Mouse (Mus musculus) activated CD4-positive, CD25-positive, alpha-beta regulatory T cell, adult 4 months (primary cell): ENCODE data around the gene Sec1. TPM values are rescaled to one million over a fixed set of nuclear protein-coding genes. Genes with fewer than 3 reads are reported as not detected.

Source experiments
- ATAC-seq: one replicate; pipeline ENCODE4 v1.8.0; 2017
- polyA plus RNA-seq, 2 experiments: library from polyadenylated mRNA; unstranded; fragments of 100-300 nt; shearing (Covaris generic); gene quantifications; one replicate each; pipeline ENCODE4 v1.2.1; 2017

Gene Sec1
- polyA plus RNA-seq, result not detected

- no peak for ATAC-seq
Measured at GRCm38 (mm10) chr7:45693921-45694591, at the start of gene Sec1. TSS of gene Sec1 (minus strand) at chr7:45694402.

DNA sequence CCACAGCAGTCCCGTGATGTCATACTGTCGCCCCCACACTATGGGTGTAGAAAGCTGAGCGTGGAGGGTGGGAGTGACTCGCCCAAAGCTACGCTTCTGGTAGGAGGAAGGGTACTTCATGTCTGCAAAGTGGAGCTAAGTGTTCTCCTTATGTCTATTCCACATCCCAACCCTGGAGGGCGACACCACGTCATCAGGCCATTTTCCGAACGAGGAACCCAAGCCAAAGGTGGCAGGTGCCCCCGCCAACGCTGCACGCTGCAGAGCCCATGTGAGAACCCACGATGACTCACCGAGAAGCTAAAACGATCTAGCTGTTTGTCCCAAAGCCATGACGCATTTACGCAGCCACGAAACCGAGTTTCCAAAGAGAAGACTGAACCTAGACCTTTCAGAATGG is 48.1 kb upstream of the Sec1 start:
- peak; percentile 40 for ATAC-seq

- peak; percentile 89 for ATAC-seq
Measured at GRCm38 (mm10) chr7:45741777-45742176, 47.6 kb upstream of the Sec1 start.

DNA sequence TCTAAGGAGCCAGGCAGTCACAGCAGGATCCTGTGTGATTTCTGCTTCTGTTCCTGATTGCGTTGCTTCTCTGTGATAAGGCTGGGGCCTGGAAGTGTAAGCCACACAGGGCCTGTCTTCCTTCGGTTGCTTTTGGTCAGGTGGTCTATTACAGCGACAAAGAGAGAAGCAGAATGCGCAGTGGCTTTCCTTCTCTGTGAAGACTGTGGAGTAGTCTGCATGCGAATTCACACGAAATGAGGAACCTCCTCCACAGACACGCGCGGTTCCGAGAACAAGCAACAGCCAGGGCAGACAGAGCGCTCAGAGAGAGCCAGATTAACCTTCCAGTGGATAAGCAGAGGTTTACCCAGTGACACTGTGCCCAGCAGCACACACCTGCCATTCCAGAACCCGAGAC is 47.1 kb upstream of the Sec1 start:
- ATAC-seq, result no peak

- ATAC-seq, result no peak
Measured at GRCm38 (mm10) chr7:45739820-45740219, 45.6 kb upstream of the Sec1 start.

DNA sequence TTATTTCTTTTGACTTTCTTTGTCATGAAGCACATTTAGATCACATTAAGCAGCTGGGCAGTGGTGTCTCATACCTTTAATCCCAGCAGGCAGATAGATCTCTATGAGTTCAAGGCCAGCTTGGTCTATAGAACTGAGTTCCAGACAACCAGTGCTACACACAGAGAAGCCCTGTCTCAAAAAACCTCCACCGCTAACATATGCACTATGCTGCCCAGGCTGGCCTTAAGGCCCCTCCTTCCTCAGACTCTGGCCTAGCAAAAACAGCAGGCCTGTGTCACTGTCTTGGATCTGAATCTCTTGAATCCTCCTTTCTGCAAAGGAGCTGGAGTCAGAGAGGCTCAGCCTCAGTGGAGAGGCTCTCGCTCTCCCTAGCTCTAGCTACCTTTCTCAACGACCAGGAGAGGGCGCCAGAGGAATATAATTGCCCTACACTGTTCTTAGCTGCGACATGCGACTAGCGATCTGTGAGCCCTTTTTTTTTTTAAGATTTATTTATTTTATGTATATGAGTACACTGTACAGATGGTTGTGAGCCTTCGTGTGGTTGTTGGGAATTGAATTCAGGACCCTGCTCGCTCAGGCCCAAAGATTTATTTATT is 45.1 kb upstream of the Sec1 start:
- peak; percentile 62 for ATAC-seq

DNA sequence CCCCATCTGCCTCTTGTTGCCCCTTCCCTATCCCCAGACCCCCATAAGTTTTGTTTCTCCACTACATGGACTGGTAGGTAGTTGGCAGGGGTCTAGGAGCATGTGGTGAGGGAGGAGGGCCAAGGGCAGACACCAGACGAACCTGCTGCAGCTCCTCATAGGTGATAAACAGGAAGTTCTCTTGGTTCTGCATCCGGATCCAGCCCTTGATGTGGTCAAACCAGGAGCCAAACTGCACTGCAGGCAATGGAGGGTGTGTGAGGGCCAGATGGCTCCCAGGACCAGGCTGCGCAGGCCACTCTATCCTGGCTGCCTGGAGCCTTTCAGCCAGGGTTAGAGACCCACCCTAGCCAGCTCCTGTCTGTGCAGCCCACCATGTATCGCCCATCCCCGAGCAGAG is 39.3 kb upstream of the Sec1 start:
- peak; percentile 98 for ATAC-seq

DNA sequence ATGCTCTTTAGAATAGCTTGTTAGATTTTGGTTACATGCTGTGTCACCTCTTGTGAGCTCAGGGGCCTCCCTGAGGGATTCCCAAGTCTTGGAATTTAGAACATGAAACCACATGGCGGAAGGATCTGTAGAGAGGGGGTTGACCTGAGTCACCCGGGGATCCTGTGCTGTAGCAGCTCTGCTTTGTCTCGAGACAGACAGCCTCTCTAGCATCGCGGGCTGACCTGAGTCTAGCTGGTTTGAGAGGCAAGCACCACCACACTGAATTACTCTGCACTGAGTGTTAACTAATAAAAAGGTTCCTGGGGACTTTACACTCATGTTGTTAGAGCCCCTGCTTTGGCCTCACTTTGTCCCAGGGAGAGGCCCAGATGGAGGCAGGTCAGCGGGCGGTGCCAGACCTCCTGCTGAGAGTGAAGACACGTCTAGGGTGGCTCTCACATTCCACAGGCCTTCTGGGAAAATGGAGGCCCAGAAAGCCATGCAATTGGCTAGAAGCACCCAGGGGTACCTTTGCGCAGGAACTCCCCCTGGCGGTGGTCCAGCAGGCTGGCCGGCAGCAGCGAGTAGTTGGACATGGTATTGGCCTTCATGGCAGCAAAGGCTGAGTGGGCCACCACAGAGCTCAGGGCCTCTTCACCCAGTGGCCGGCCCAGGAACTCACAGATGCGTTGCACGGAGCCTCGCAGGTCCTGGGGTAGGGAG is 36.7 kb upstream of the Sec1 start:
- ATAC-seq, result no peak

GRCm38 (mm10) chr7:45727625-45728024 is 33.4 kb upstream of the Sec1 start:
- ATAC-seq, result no peak

GRCm38 (mm10) chr7:45726419-45726818 is 32.2 kb upstream of the Sec1 start:
- ATAC-seq, result no peak

GRCm38 (mm10) chr7:45725713-45726112 is 31.5 kb upstream of the Sec1 start, which contains the start of gene Spaca4:
TSS of gene Spaca4 (minus strand) at chr7:45725813.
- no peak for ATAC-seq

- ATAC-seq, result no peak
Measured at GRCm38 (mm10) chr7:45725151-45725550, 30.9 kb upstream of the Sec1 start.

DNA sequence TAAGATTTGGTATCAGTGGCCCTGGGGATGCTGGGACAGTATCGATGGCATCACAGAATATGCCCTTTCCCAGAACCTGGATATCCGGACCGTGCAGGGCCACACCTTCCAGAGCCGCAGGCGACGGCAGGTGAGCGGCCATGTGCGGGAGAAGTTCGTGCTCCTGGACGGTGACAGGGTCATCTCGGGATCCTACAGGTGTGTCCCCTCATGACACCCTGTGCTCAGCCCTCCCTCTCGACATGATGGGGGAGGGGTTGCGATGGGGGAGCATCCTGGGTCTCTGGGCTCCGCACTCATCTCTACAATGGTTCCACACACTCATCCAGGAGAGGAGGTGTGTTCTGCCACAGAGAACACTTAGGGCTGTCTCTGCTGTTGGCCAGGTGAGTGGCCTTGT is 29.6 kb upstream of the Sec1 start:
- ATAC-seq, result no peak

GRCm38 (mm10) chr7:45723301-45723700 is 29.1 kb upstream of the Sec1 start:
- no peak for ATAC-seq

GRCm38 (mm10) chr7:45722348-45722713 is 28.1 kb upstream of the Sec1 start:
- ATAC-seq, result no peak

GRCm38 (mm10) chr7:45721642-45722347 is 27.6 kb upstream of the Sec1 start:
- no peak for ATAC-seq

GRCm38 (mm10) chr7:45721234-45721571 is 27.0 kb upstream of the Sec1 start:
- ATAC-seq, result no peak

DNA sequence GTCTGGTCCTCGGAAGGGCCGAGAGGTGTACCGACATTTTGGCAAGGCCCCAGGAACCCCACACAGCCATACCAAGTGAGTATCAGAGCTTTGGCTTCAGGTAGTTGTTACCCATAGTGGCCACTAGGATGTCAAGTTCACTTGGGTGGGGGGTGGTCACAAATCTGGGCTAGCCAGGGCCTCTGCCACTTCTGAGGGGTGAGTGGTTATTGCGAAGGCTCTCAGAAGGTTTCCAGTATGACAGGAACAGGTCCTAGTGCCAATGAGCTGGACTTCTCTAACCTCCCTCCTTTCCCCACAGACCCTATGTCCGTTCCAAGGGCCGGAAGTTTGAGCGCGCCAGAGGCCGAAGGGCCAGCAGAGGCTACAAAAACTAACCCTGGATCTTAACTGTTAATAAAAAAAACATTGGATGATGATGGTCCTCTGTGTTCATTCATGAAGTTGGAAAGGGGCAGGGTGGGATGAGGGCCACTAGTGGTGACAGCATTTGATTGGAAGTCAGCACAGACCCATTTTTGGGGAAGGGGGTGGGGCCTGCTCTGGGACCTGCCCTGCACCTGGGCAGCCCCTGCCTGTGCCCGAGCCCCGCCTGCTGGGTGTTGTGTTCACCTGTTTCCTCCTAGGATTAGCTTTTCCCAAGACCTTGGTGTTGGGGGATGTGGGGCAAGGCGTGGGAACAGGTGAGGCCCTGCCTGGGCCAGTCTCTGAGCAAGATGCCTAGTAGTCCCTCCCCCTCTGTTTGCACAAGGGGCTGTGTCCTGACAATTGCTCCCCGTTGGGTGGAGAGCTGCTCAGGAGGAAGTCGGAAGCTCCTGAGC is 26.4 kb upstream of the Sec1 start, which contains the start of gene Fam83e:
Fam83e (plus strand) TSS at position 800 of the 821 bp plus-strand sequence.
- no peak for ATAC-seq

DNA sequence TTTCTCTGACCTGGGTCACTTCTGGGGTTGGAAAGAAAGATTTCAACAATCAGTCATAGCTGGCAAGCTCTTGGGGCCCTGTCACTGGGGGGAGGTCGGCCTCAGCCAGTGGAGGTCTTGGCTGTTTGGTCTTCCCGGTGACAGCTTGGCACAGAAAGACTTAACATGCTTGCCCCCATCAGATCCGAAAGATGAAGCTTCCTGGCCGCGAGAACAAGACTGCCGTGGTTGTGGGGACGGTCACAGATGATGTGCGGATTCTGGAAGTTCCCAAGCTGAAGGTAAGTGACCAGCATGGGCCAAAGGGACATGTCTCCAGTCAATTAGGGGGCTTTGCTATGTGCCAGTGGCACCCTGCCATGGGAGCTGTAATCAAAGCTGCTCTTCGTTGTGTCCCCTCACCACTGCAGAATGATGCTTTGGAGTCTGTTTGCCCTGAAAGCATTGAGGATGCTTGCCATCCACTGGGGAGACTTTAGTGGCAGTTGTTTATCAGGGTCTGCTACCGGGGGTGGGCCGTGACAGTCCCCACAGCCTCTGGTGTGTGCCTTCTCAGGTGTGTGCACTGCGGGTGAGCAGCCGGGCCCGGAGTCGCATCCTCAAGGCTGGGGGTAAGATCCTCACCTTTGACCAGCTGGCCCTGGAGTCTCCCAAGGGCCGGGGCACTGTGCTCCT is 25.7 kb upstream of the Sec1 start:
- no peak for ATAC-seq

GRCm38 (mm10) chr7:45719180-45719579 is 25.0 kb upstream of the Sec1 start:
- no peak for ATAC-seq

DNA sequence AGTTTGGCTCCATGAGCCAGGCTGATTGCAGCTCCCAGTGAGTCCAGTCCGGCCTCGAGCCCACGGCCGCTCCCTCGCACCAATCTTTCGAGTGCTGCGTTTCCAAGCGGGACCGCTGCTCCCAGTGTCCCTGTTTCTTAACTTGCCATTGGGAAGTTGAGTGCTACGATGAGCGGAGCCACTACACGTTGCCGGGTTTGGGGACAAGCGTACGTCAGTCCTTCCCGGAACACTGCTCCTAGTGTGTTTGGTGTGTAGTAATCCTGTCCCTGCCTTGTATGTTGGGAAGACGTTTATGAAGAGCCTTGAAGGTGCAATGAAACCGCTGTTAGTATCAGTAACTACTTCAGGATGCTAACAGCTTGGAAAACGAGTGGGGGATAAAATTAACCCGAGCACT is 24.1 kb upstream of the Sec1 start:
- no peak for ATAC-seq

- peak; percentile 68 for ATAC-seq
Measured at GRCm38 (mm10) chr7:45717918-45718297, 23.7 kb upstream of the Sec1 start, which contains the start of gene Sphk2. TSS of gene Sphk2 (minus strand) at chr7:45718002.
